Mouse (Mus musculus): Measurements from ENCODE around the gene Nup214.

GRCm38 (mm10) chr2:31996060-31996459, 21.8 kb downstream of the Nup214 start:
- no peak for TF ChIP-seq CTCF (IDR thresholded peaks at IDR 0.05)
- TF ChIP-seq EP300 (IDR thresholded peaks at IDR 0.05; ENCODE audit: insufficient read depth, low read depth, low read length) = no peak
- no peak for TF ChIP-seq POLR2A (IDR thresholded peaks at IDR 0.05; ENCODE audit: insufficient read depth, low read depth, low read length)

Data from heart, adult 2 months (tissue).